Comparison of ENCODE assay signal across 9 mouse cellular contexts in genomic region chr4:133690252-133690651, GRCm38 (mm10). TPM values are rescaled to one million over a fixed set of nuclear protein-coding genes. Genes with fewer than 3 reads are reported as not detected.
DNase-seq lines count a peak whose midpoint lies in the region; ATAC-seq lines count a peak whose summit lies in the region.
"Had no signal": no experiment of that assay in that cellular context is flagged by ENCODE, and none has a peak within 500 bp of the region (broad histone marks: within the 10 kb centered on the region; RNA-seq: fewer than 3 reads in every experiment).

No protein-coding gene starts in this region.

- no peak overlapping the region for H3K4me2 ChIP-seq in midbrain, embryonic 13.5 days (replicated peaks)
- no peak overlapping the region for H3K4me2 ChIP-seq in midbrain, embryonic 11.5 days

- peaks cover 100% of the 10 kb centered on the region for H3K36me3 ChIP-seq in midbrain, embryonic 13.5 days
- peaks cover 85% of the 10 kb centered on the region for H3K36me3 ChIP-seq in midbrain, embryonic 11.5 days (ENCODE audit: control insufficient read depth, insufficient read depth, low read length)

- peak overlapping the region; percentile 25; the same call in 1 of the 2 replicates for H3K27ac ChIP-seq in midbrain, embryonic 13.5 days
- H3K27ac ChIP-seq in midbrain, embryonic 11.5 days (ENCODE audit: low read depth, low read length): no peak overlapping the region

- no peak overlapping the region for H3K4me3 ChIP-seq in midbrain, embryonic 13.5 days (replicated peaks)
- no peak overlapping the region for H3K4me3 ChIP-seq in midbrain, embryonic 11.5 days (ENCODE audit: low read depth, low read length)

- WGBS in midbrain, embryonic 13.5 days: 49% methylated on average over 5 of the region's 5 CpGs
- 84% methylated on average over 5 of the region's 5 CpGs for WGBS in midbrain, embryonic 11.5 days

- H3K27me3 ChIP-seq in midbrain, embryonic 13.5 days: no peaks in the 10 kb centered on the region
- no peaks in the 10 kb centered on the region for H3K27me3 ChIP-seq in midbrain, embryonic 11.5 days (ENCODE audit: control insufficient read depth, insufficient read depth, low read length)

- ATAC-seq in midbrain, embryonic 13.5 days: no peak
- no peak for ATAC-seq in midbrain, embryonic 11.5 days (ENCODE audit: low FRiP score)

- DNase-seq in adrenal gland, adult 2 months: peak; percentile 46
- DNase-seq in adrenal gland, postnatal 25 days: no peak
- DNase-seq in midbrain, embryonic 11.5 days (ENCODE audit: low spot score, missing footprints): no peak
- peak; percentile 70 for DNase-seq in kidney, adult 9 months
- DNase-seq in skeletal muscle tissue, adult 2 months (ENCODE audit: low read depth, low spot score): peak; percentile 21
- no peak for DNase-seq in cerebellum, postnatal 36 days
- no peak for DNase-seq in thymus, postnatal 4 days
- DNase-seq: left cerebral cortex, postnatal 4 days had no signal

- H3K9ac ChIP-seq in midbrain, embryonic 13.5 days (replicated peaks): no peak overlapping the region
- H3K9ac ChIP-seq in midbrain, embryonic 11.5 days (ENCODE audit: low read length): no peak overlapping the region

- H3K9me3 ChIP-seq in midbrain, embryonic 13.5 days: no peaks in the 10 kb centered on the region
- H3K9me3 ChIP-seq in midbrain, embryonic 11.5 days (ENCODE audit: control insufficient read depth, low read length): no peaks in the 10 kb centered on the region

- H3K4me1 ChIP-seq in midbrain, embryonic 13.5 days (replicated peaks): peaks cover 7% of the 10 kb centered on the region; the same call in 1 of the 2 replicates
- no peaks in the 10 kb centered on the region for H3K4me1 ChIP-seq in midbrain, embryonic 11.5 days (ENCODE audit: control insufficient read depth, insufficient read depth, low read length)

RNA-seq across cellular contexts. Expression of gene Pigv, which starts 17.8 kb away (rescaled TPM):
- total RNA-seq in adrenal gland, adult 2 months (2021): 10 to 100 TPM; 13.0 to 19.7 TPM
- 13.4 and 14.0 TPM in 2 replicates for polyA plus RNA-seq in adrenal gland, adult 2 months (2012; rRNA removed)
- 17.1 and 24.6 TPM in 2 replicates for total RNA-seq in adrenal gland, postnatal 25 days (2021)
- 13.7 and 16.0 TPM in 2 replicates for polyA plus RNA-seq in midbrain, embryonic 13.5 days (2015; fragmentation: Nextera tagmentation; extraction: Ambion mirVana)
- 9.6 and 12.4 TPM in 2 replicates for polyA plus RNA-seq in midbrain, embryonic 11.5 days (2014; fragmentation: Nextera tagmentation; extraction: Ambion mirVana)

RNA-seq across cellular contexts. Expression of gene Zdhhc18, which starts 40.3 kb away (rescaled TPM):
- 10 to 100 TPM; 18.4 to 24.8 TPM for total RNA-seq in adrenal gland, adult 2 months (2021)
- 31.0 and 32.9 TPM in 2 replicates for polyA plus RNA-seq in adrenal gland, adult 2 months (2012; rRNA removed)
- total RNA-seq in adrenal gland, postnatal 25 days (2021): 20.9 and 23.0 TPM in 2 replicates
- 3.5 and 4.1 TPM in 2 replicates for polyA plus RNA-seq in midbrain, embryonic 13.5 days (2015; fragmentation: Nextera tagmentation; extraction: Ambion mirVana)
- 1.8 and 3.5 TPM in 2 replicates for polyA plus RNA-seq in midbrain, embryonic 11.5 days (2014; fragmentation: Nextera tagmentation; extraction: Ambion mirVana)

Comparison
In these comparisons a context has a peak if more than half of its experiments do, and no peak if none do; other contexts are left out.
1. DNase-seq: peak in adrenal gland, adult 2 months (single experiment), kidney, adult 9 months (single experiment) and skeletal muscle tissue, adult 2 months (single experiment); none in adrenal gland, postnatal 25 days (single experiment), midbrain, embryonic 11.5 days (single experiment), cerebellum, postnatal 36 days (0 of 2) and thymus, postnatal 4 days (single experiment).